Mouse (Mus musculus) adrenal gland, postnatal 25 days (tissue): Measurements from ENCODE around the gene Fbxl17. TPM values are rescaled to one million over a fixed set of nuclear protein-coding genes. Genes with fewer than 3 reads are reported as not detected.

Experiments used
- DNase-seq: peaks from one replicate; pipeline ENCODE4 v3.0.0; 2021; ENCODE audit warnings: mixed read lengths
- total RNA-seq: library from RNA; stranded (reverse); gene quantifications from 2 replicates; pipeline ENCODE4 v1.2.3, GENCODE M21; 2021

Fbxl17 gene
- total RNA-seq, 1 experiment from 2014 or later: 42.4 TPM

GRCm38 (mm10) chr17:63161953-63162352 is 337.9 kb downstream of the Fbxl17 start:
- no peak for DNase-seq

GRCm38 (mm10) chr17:63159196-63159595 is 340.6 kb downstream of the Fbxl17 start:
- no peak for DNase-seq

GRCm38 (mm10) chr17:63158436-63158835 is 341.4 kb downstream of the Fbxl17 start:
- no peak for DNase-seq

- DNase-seq: no peak
Measured at GRCm38 (mm10) chr17:63157906-63158305, 341.9 kb downstream of the Fbxl17 start.

GRCm38 (mm10) chr17:63157019-63157418 is 342.8 kb downstream of the Fbxl17 start:
- DNase-seq: no peak

- no peak for DNase-seq
Measured at GRCm38 (mm10) chr17:63146514-63146913, 353.3 kb downstream of the Fbxl17 start.

- no peak for DNase-seq
Measured at GRCm38 (mm10) chr17:63145751-63146491, 353.9 kb downstream of the Fbxl17 start.

GRCm38 (mm10) chr17:63145311-63145741 is 354.5 kb downstream of the Fbxl17 start:
- DNase-seq: no peak

- no peak for DNase-seq
Measured at GRCm38 (mm10) chr17:63143825-63144224, 356.0 kb downstream of the Fbxl17 start.

- no peak for DNase-seq
Measured at GRCm38 (mm10) chr17:63134805-63135204, 365.0 kb downstream of the Fbxl17 start.

GRCm38 (mm10) chr17:63122427-63122826 is 377.4 kb downstream of the Fbxl17 start:
- no peak for DNase-seq

- no peak for DNase-seq
Measured at GRCm38 (mm10) chr17:63119701-63120100, 380.1 kb downstream of the Fbxl17 start.

- no peak for DNase-seq
Measured at GRCm38 (mm10) chr17:63119077-63119476, 380.7 kb downstream of the Fbxl17 start.

GRCm38 (mm10) chr17:63117130-63117529 is 382.7 kb downstream of the Fbxl17 start:
- DNase-seq: no peak

- DNase-seq: no peak
Measured at GRCm38 (mm10) chr17:63114399-63115085, 385.3 kb downstream of the Fbxl17 start.

GRCm38 (mm10) chr17:63112826-63113225 is 387.0 kb downstream of the Fbxl17 start:
- DNase-seq: no peak

- DNase-seq: no peak
Measured at GRCm38 (mm10) chr17:63110994-63111393, 388.8 kb downstream of the Fbxl17 start.

GRCm38 (mm10) chr17:63110211-63110755 is 389.5 kb downstream of the Fbxl17 start:
- DNase-seq: no peak

GRCm38 (mm10) chr17:63108035-63108434 is 391.8 kb downstream of the Fbxl17 start:
- DNase-seq: no peak

GRCm38 (mm10) chr17:63107515-63107914 is 392.3 kb downstream of the Fbxl17 start:
- DNase-seq: no peak

GRCm38 (mm10) chr17:63095553-63095952 is 404.3 kb downstream of the Fbxl17 start:
- no peak for DNase-seq

- DNase-seq: no peak
Measured at GRCm38 (mm10) chr17:63095017-63095416, 404.8 kb downstream of the Fbxl17 start.

- DNase-seq: no peak
Measured at GRCm38 (mm10) chr17:63093184-63093583, 406.6 kb downstream of the Fbxl17 start.
